Mouse (Mus musculus) C2C12 (cell line): ENCODE results near the gene Dpysl4. TPM values are rescaled to one million over a fixed set of nuclear protein-coding genes. Genes with fewer than 3 reads are reported as not detected.

Experiments
- H3K27me3 ChIP-seq: one replicate; pipeline ENCODE4 v1.6.1; 2011; ENCODE audit not compliant: control insufficient read depth, insufficient read depth, insufficient read length
- H3K36me3 ChIP-seq: one replicate; pipeline ENCODE4 v1.6.1; 2011; ENCODE audit not compliant: control insufficient read depth, insufficient read depth
- H3K4me3 ChIP-seq: one replicate; pipeline ENCODE4 v1.5.1; 2011; ENCODE audit warnings: mild to moderate bottlenecking, control low read depth; ENCODE audit not compliant: poor library complexity, insufficient read depth, severe bottlenecking
- H3K79me2 ChIP-seq: one replicate; pipeline ENCODE4 v1.6.1; 2011; ENCODE audit not compliant: control insufficient read depth, insufficient read depth
- H3K79me3 ChIP-seq: one replicate; pipeline ENCODE4 v1.6.1; 2011; ENCODE audit warnings: low read depth, control low read depth
- H3ac ChIP-seq: one replicate; pipeline ENCODE3; 2011; ENCODE audit warnings: low read depth; ENCODE audit not compliant: control insufficient read depth, insufficient read length
- CEBPB ChIP-seq: IDR thresholded peaks from one replicate; pipeline ENCODE4 v1.6.1; 2011; ENCODE audit warnings: low read depth, mild to moderate bottlenecking, control low read depth, moderate library complexity
- CTCF ChIP-seq: IDR thresholded peaks from one replicate; pipeline ENCODE4 v1.5.1; 2011; ENCODE audit not compliant: control insufficient read depth, insufficient read depth, insufficient read length
- FOSL1 ChIP-seq: IDR thresholded peaks from one replicate; pipeline ENCODE4 v1.8.0; 2011; ENCODE audit warnings: mild to moderate bottlenecking, low read length; ENCODE audit not compliant: poor library complexity, insufficient read depth, severe bottlenecking
- MAX ChIP-seq: IDR thresholded peaks from one replicate; pipeline ENCODE4 v1.6.1; 2011; ENCODE audit warnings: mild to moderate bottlenecking, control low read depth
- MYOD1 ChIP-seq: IDR thresholded peaks from one replicate; pipeline ENCODE4 v1.6.1; 2011; ENCODE audit warnings: low read depth; ENCODE audit not compliant: control insufficient read depth, insufficient read length
- MYOG ChIP-seq: IDR thresholded peaks from one replicate; pipeline ENCODE4 v1.6.1; 2011; ENCODE audit not compliant: control insufficient read depth, insufficient read length; ENCODE audit errors: extremely low read depth
- USF1 ChIP-seq: IDR thresholded peaks from one replicate; pipeline ENCODE4 v1.6.1; 2011; ENCODE audit warnings: low read depth, mild to moderate bottlenecking, control low read depth, moderate library complexity
- polyA plus RNA-seq: library from polyadenylated mRNA; unstranded; fragments of >200 nt; fragmentation: generic; extraction: Trizol; gene quantifications from one replicate; pipeline ENCODE4 v1.2.1, GENCODE M21; 2012; ENCODE audit warnings: missing spikeins

The Dpysl4 gene
- polyA plus RNA-seq, 1 experiment, result not detected

- Histone ChIP-seq H3K27me3 (peaks cover 82% of the 10 kb centered on the region), H3K36me3 (no peaks in the 10 kb centered on the region), H3K4me3 (no peak overlapping the region), H3ac (no peak overlapping the region), H3K79me2 (no peaks in the 10 kb centered on the region), H3K79me3 (no peaks in the 10 kb centered on the region)
- TF ChIP-seq CEBPB (no peak), FOSL1 (no peak), MYOG (no peak), USF1 (no peak), CTCF (no peak), MYOD1 (no peak)
These were observed 6.9 kb downstream of the Dpysl4 start for GRCm38 (mm10) chr7:139092676-139093075.

- peaks cover 85% of the 10 kb centered on the region for H3K27me3 ChIP-seq
- no peaks in the 10 kb centered on the region for H3K79me3 ChIP-seq
- H3K79me2 ChIP-seq, result no peaks in the 10 kb centered on the region
- H3K36me3 ChIP-seq, result no peaks in the 10 kb centered on the region
- TF ChIP-seq MYOD1 (no peak), USF1 (no peak), CEBPB (no peak), MAX (no peak), CTCF (no peak), MYOG (no peak), FOSL1 (no peak)
- H3K4me3 ChIP-seq, result no peak overlapping the region
- no peak overlapping the region for H3ac ChIP-seq
These were observed 7.3 kb downstream of the Dpysl4 start for GRCm38 (mm10) chr7:139093124-139093523.

- no peak overlapping the region for H3K4me3 ChIP-seq
- peaks cover 85% of the 10 kb centered on the region for H3K27me3 ChIP-seq
- H3K79me2 ChIP-seq, result no peaks in the 10 kb centered on the region
- H3ac ChIP-seq, result no peak overlapping the region
- no peaks in the 10 kb centered on the region for H3K79me3 ChIP-seq
- H3K36me3 ChIP-seq, result no peaks in the 10 kb centered on the region
- no peak for TF ChIP-seq CEBPB
- no peak for TF ChIP-seq FOSL1
- no peak for TF ChIP-seq USF1
- no peak for TF ChIP-seq MAX
- TF ChIP-seq CTCF, result no peak
- no peak for TF ChIP-seq MYOG
- no peak for TF ChIP-seq MYOD1
These were observed 8.0 kb downstream of the Dpysl4 start for GRCm38 (mm10) chr7:139093781-139094180.

- Histone ChIP-seq H3K4me3 (no peak overlapping the region), H3K79me2 (no peaks in the 10 kb centered on the region), H3ac (no peak overlapping the region), H3K79me3 (no peaks in the 10 kb centered on the region), H3K27me3 (peaks cover 84% of the 10 kb centered on the region), H3K36me3 (no peaks in the 10 kb centered on the region)
- TF ChIP-seq CTCF (no peak), MAX (no peak)
These were observed 9.0 kb downstream of the Dpysl4 start for GRCm38 (mm10) chr7:139094761-139095160.

- Histone ChIP-seq H3K36me3 (no peaks in the 10 kb centered on the region), H3K27me3 (peaks cover 84% of the 10 kb centered on the region)
These were observed 9.5 kb downstream of the Dpysl4 start for GRCm38 (mm10) chr7:139095282-139095681.

GRCm38 (mm10) chr7:139096399-139096798 lies 10.6 kb downstream of the Dpysl4 start:
- no peak for TF ChIP-seq FOSL1
- no peak for TF ChIP-seq USF1
- H3K79me2 ChIP-seq, result no peaks in the 10 kb centered on the region
- no peak overlapping the region for H3ac ChIP-seq
- H3K36me3 ChIP-seq, result no peaks in the 10 kb centered on the region
- H3K79me3 ChIP-seq, result no peaks in the 10 kb centered on the region
- H3K4me3 ChIP-seq, result no peak overlapping the region
- H3K27me3 ChIP-seq, result peaks cover 84% of the 10 kb centered on the region

More at GRCm38 (mm10) chr7:139095282-139095681, 9.5 kb downstream of the Dpysl4 start:
- TF ChIP-seq USF1, result no peak
- no peak for TF ChIP-seq MYOD1
- TF ChIP-seq MYOG, result no peak
- TF ChIP-seq MAX, result no peak
- no peak for TF ChIP-seq CTCF
- TF ChIP-seq FOSL1, result no peak
- TF ChIP-seq CEBPB, result no peak
- no peak overlapping the region for H3K4me3 ChIP-seq
- no peaks in the 10 kb centered on the region for H3K79me3 ChIP-seq
- no peaks in the 10 kb centered on the region for H3K79me2 ChIP-seq
- no peak overlapping the region for H3ac ChIP-seq
